Mouse (Mus musculus): ENCODE data around the gene Depp1.
"Not testable (repeated sequence)": the region's sequence is repeated elsewhere in the genome, so short reads cannot be mapped to it uniquely, and the experiment has no call there.

Gene Depp1

GRCm38 (mm10) chr6:116650406-116650805 lies at the start of gene Depp1:
Depp1 (plus strand) TSS chr6:116650609.
- in situ Hi-C loops (cut with MboI; ENCODE audit: low sequenced_read_pairs) = loop anchor here (5.0 kb wide), 1 partner anchor 52 kb away; no protein-coding TSS in a partner anchor

- in situ Hi-C loops (cut with MboI; ENCODE audit: low sequenced_read_pairs) = not testable (repeated sequence)
Measured at GRCm38 (mm10) chr6:116600969-116601368, 49.4 kb upstream of the Depp1 start.

DNA sequence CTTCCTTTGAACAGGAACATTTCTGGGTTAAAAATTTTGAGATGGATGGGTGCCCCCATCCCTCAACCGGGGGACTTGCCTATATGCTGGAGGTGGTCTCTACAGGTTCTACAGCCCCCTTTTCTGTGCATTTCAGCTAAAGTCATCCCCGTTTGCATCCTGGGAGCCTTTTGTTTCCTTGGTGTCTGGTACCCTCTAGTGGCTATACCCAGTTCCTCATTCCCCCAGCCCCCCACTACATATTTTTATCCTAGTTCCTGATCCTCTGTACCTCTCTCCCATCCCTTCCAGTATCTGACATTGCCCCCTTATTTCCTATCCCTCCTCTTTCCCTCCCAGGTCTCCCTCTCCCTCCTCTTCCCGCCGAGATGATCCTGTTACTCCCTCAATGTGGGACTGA lies 43.2 kb upstream of the Depp1 start:
- in situ Hi-C loops (cut with MboI; ENCODE audit: low sequenced_read_pairs) = no loop called here

GRCm38 (mm10) chr6:116615719-116616118 lies 34.7 kb upstream of the Depp1 start:
- in situ Hi-C loops (cut with MboI; ENCODE audit: low sequenced_read_pairs) = no loop called here

GRCm38 (mm10) chr6:116618073-116618472 lies 32.3 kb upstream of the Depp1 start:
- in situ Hi-C loops (cut with MboI; ENCODE audit: low sequenced_read_pairs) = no loop called here

DNA sequence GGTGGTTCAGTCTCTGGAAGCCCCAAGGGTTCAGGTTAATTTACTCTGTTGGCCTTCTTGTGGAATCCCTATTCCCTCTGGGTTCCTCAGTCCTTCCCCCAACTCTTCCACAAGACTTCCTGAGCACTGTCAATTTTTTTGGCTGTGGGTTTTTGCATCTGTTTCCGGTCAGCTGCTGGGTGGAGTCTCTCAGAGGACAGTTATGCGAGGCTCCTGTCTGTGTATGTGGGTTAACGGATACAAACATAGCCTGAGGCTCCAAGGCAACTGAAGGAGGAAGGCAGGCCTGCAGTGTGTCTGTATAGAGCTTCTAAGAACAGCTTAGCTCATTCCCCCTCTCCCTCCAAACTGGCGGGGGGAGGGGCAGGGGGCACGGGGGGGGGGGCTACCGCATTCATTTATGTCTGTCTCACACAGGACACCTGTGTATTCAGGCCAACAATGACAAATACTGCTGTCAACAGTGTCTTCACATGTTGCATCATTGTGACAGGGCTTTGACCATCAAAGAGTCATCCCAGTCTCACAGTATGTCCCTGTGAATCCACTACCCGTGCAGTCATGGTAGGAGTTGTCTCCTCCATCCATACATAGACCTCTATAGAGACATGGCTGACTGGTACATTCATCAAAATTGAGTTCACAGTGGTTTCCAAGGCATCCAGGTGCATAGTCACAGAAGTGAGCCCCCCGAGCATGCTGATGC lies 28.9 kb upstream of the Depp1 start:
- in situ Hi-C loops (cut with MboI; ENCODE audit: low sequenced_read_pairs) = no loop called here

DNA sequence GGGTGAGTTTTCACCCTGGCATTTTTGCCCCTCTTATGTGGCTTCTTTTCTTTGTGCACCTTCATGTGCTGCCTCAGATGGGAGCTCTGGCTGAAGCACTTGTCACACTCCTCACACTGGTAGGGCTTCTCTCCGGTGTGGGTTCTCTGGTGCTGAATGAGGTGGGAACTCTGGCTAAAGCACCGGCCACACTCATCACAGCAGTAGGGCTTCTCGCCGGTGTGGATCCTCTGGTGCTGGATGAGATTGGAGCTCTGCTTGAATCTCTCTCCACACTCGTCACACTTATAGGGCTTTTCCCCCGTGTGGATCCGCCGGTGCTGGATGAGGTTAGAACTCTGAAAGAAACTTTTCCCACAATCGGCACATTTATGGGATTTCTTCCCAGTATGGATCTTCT lies 24.0 kb upstream of the Depp1 start:
- in situ Hi-C loops (cut with MboI; ENCODE audit: low sequenced_read_pairs) = not testable (repeated sequence)

GRCm38 (mm10) chr6:116628095-116628494 lies 22.3 kb upstream of the Depp1 start:
- in situ Hi-C loops (cut with MboI; ENCODE audit: low sequenced_read_pairs) = no loop called here

DNA sequence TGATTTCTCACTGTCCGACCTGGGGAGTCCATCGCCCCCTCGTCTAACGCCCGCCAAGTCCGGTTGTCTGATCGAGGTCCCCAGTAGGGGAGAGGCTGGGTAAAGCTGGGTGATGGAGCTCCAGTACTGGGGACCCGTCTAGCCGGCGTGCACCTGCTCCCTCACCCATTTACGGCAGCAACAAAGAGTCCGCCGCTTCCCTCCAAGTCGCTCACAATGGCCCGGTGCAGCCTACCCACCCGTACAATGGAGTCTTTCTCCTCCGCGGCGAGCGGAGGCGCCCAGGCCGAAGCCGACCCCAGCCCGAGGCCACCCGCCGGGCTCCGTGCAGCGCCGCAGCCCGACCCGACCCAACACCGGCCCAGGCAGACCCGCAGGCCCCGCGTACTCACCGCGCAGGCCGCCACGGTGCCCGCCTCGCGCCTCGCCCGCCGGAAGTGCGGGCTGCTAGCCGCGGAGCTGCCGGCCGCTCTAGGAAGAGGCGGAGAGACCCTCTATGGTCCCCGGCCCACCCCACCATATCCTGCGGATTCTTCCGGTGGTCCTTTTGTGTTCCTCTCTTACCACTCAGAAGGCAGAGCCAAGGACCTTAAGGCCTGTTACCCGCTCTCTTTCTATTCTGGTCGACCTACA lies 21.8 kb upstream of the Depp1 start, which contains the start of gene Zfp422:
Zfp422 (minus strand) TSS at position 461 of the 633 bp plus-strand sequence.
- in situ Hi-C loops (cut with MboI; ENCODE audit: low sequenced_read_pairs) = no loop called here

GRCm38 (mm10) chr6:116629766-116630165 lies 20.6 kb upstream of the Depp1 start:
- in situ Hi-C loops (cut with MboI; ENCODE audit: low sequenced_read_pairs) = no loop called here

- in situ Hi-C loops (cut with MboI; ENCODE audit: low sequenced_read_pairs) = no loop called here
Measured at GRCm38 (mm10) chr6:116632129-116632528, 18.3 kb upstream of the Depp1 start.

DNA sequence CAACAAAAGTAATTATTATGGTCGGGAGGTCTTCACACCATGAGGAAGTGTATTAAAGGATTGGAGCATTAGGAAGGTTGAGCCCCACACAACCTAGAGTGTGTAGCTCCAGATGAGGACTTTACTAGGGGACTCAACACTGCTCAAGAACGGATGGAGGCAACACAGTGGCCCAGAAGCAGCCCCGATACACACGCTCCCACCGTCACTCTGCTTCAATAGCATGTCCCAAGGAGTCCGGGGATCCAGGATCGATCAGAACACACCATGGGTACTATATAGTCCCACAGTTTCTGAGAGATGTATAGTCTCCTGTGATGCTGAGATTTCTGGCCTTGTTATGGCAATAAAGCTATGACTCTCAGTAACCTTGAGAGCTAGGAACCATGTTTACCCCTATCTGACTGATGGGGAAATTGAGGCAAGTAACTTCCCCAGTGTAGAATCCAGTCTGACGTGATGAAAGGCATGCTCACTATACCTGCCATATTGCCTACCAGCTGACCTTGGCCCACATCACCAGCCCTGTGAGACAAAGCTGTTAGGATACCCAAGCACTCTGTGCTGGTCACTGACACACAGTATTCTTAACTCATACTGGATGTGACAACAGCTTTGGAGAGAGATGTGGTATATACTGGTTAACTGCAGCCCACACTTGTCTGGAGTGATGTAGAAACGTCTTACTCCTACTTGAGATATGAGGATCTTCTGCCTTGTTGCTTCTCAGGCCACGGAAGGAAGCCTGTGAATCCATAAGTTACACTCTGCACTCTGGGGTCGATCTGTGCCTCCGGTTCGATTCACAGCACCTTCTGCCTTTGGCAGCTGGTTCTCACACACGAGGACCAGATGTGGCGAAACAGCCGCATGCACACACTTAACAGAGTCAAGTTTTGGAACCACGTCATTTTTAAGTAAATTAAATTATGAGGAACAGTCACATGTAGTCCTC lies 16.4 kb upstream of the Depp1 start:
- in situ Hi-C loops (cut with MboI; ENCODE audit: low sequenced_read_pairs) = no loop called here

- in situ Hi-C loops (cut with MboI; ENCODE audit: low sequenced_read_pairs) = no loop called here
Measured at GRCm38 (mm10) chr6:116635251-116636180, 14.9 kb upstream of the Depp1 start.

DNA sequence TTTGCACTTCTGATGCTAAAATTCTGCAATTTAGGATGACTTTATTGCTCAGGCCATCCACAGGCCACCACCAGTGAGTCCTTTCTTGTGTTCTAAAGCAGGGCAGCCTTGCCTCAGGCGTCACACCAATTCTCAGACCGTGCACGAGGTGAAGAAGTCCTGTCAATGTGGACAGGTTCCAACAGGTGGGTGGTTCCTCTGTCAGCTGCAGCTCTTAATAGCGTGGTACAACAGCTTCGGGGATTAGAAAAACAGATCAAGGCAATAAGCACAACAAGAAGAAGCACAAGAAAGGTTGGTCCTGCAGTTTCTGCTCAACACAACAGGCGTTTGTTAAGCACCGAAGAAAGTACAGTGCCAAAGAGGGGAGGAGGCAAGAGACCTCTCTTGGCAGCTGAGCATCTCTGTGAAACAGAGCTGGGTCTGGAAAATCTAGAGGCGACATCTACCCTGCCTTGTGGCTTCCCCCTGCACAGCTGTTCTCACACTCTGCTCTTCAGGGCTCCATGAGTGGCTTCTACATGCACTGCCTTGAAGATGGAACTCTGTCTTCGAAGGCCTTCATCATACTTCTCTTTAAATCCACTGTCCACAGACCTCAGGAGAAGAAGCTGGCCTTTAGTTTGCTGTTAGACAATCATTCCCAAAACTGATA lies 13.7 kb upstream of the Depp1 start:
- in situ Hi-C loops (cut with MboI; ENCODE audit: low sequenced_read_pairs) = no loop called here

DNA sequence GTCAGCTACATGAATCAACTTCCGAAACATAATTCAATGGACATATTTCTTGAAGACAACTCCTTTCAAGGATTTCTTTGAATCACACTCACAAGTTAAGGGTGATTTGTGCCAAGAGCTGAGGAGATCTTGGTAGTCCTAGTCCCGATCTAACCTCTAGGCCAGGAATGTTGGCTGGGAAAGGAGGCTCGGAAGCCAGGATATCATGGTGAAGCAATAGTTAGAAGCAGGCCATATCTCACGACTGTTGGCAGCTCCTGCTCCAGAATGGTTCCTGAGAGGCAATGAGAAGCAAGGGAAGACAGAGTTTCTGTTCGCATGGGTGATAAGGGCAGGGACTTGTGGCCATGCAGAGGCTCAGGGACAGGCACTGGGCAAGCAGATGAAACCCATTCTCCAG lies 12.9 kb upstream of the Depp1 start:
- in situ Hi-C loops (cut with MboI; ENCODE audit: low sequenced_read_pairs) = no loop called here

DNA sequence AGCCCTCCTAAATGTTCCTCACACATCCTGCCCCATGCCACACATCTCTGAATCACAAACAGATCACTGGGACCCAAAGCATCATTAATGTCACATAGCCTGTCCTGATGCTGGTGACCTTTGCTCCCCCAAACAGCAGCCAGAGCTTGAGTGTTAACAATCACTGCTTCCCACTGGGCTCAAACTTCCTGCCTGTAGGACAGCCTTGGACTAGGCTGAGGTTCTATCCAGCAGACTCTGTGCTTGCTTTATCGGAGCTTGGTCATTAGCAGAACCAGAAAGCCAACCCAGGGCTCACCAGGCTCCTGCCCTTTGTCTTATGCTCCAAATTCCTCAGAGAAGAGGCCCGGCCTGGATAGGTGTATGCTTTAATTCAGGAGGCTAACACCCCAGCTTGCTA lies 11.5 kb upstream of the Depp1 start:
- in situ Hi-C loops (cut with MboI; ENCODE audit: low sequenced_read_pairs) = no loop called here

DNA sequence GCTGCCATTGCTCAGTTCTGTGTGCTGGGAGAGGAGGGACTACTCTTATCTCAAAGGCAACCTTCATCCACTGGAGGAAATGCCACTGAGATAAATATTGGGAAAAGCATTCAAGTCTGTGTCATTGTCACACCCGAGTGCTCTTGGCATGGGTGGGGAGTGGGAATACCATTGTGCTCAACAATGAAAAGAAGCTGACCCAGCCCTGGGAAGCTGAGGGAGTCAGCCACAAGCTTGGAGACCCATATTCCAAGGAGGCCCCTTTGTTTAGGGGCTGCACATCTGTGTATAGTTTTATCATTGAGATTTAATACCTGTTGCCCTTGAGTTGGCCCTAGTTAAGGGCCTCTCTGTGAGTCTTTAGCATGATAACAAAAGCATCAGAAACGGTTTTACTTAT lies 10.7 kb upstream of the Depp1 start:
- in situ Hi-C loops (cut with MboI; ENCODE audit: low sequenced_read_pairs) = no loop called here

DNA sequence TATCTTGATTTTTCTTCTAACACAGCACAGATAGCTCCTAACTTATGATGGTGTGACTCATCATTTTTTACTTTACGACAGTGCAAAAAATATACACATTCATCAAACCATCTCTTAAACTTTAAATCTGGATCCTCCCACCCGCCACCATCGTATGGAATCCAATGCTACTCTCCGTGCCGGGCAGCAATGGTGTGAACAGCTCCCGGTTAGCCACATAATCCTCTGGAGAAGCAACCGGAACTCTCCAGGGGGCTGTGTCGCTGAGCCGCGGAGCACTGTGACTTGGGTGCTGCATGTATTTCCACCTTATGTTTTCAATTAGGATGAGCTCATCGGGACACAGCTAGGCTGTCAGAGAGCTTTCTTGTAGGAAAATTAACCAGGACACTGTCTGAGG lies 7.5 kb upstream of the Depp1 start:
- in situ Hi-C loops (cut with MboI; ENCODE audit: low sequenced_read_pairs) = no loop called here

GRCm38 (mm10) chr6:116643881-116644280 lies 6.5 kb upstream of the Depp1 start:
- in situ Hi-C loops (cut with MboI; ENCODE audit: low sequenced_read_pairs) = no loop called here

DNA sequence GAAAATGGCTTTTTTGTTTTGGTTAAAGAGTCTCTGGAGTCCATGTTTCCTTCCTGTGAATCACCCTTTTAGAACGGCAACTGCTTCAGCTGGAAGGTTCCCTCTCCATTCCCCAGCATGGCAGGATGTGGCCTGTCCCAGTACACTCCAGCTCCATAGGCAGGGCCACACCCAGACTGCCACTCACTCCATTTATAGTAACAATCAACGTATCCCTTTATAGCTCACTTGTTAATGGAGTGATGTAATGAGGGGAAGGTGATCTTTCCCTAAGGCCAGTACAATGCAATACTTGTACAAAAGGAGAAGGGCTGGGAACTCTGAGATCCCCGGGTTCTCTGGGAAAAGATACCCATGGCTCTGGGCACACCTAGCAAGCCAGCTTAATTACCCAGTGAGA lies 6.1 kb upstream of the Depp1 start:
- in situ Hi-C loops (cut with MboI; ENCODE audit: low sequenced_read_pairs) = no loop called here
